Mouse (Mus musculus) myocyte (in vitro differentiated cells): ENCODE measurements around the gene Ddx55. TPM values are rescaled to one million over a fixed set of nuclear protein-coding genes. Genes with fewer than 3 reads are reported as not detected.

Source experiments
- H3K27me3 ChIP-seq: one replicate; pipeline ENCODE4 v1.6.1; 2011; ENCODE audit not compliant: control insufficient read depth, insufficient read depth, insufficient read length
- H3K36me3 ChIP-seq: one replicate; pipeline ENCODE4 v1.6.1; 2011; ENCODE audit not compliant: control insufficient read depth, insufficient read depth
- H3K4me2 ChIP-seq: one replicate; pipeline ENCODE4 v1.6.1; 2011; ENCODE audit warnings: low read depth, control low read depth
- H3K4me3 ChIP-seq: one replicate; pipeline ENCODE4 v1.5.1; 2011; ENCODE audit warnings: mild to moderate bottlenecking, control low read depth, moderate library complexity
- H3K79me2 ChIP-seq: one replicate; pipeline ENCODE4 v1.6.1; 2011; ENCODE audit not compliant: control insufficient read depth, insufficient read depth
- H3ac ChIP-seq: one replicate; pipeline ENCODE4 v1.6.1; 2011; ENCODE audit not compliant: control insufficient read depth, insufficient read length
- CEBPB ChIP-seq: IDR thresholded peaks from 2 replicates; pipeline ENCODE4 v1.6.1; 2011; ENCODE audit warnings: mild to moderate bottlenecking, moderate library complexity; ENCODE audit not compliant: poor library complexity, insufficient read depth, severe bottlenecking
- E2F4 ChIP-seq: IDR thresholded peaks from one replicate; pipeline ENCODE4 v1.6.1; 2011; ENCODE audit warnings: mild to moderate bottlenecking, control low read depth, moderate library complexity; ENCODE audit not compliant: insufficient read depth
- MAX ChIP-seq: IDR thresholded peaks from one replicate; pipeline ENCODE4 v1.6.1; 2011; ENCODE audit warnings: low read depth, mild to moderate bottlenecking, control low read depth
- MYOD1 ChIP-seq, 3 experiments: IDR thresholded peaks; one replicate each; pipeline ENCODE4 v1.6.1; 2011; ENCODE audit warnings: control low read depth in 2 of 3, low read depth in 2 of 3, mild to moderate bottlenecking in 2 of 3, moderate library complexity in 1 of 3; ENCODE audit not compliant: insufficient read length in 2 of 3, control insufficient read depth in 1 of 3
- MYOG ChIP-seq, 3 experiments: IDR thresholded peaks; one replicate each; pipeline ENCODE4 v1.6.1; 2011; ENCODE audit warnings: control low read depth in 2 of 3, low read depth in 2 of 3, mild to moderate bottlenecking in 2 of 3; ENCODE audit not compliant: insufficient read length in 2 of 3, control insufficient read depth in 1 of 3, insufficient read depth in 1 of 3
- POLR2A ChIP-seq: IDR thresholded peaks from one replicate; pipeline ENCODE4 v1.6.1; 2011; ENCODE audit warnings: low read depth, mild to moderate bottlenecking, control low read depth, moderate library complexity; ENCODE audit not compliant: insufficient read length
- POLR2AphosphoS2 ChIP-seq: IDR thresholded peaks from one replicate; pipeline ENCODE4 v1.6.1; 2011; ENCODE audit warnings: low read depth, control low read depth; ENCODE audit not compliant: insufficient read length
- REST ChIP-seq: IDR thresholded peaks from one replicate; pipeline ENCODE4 v1.6.1; 2011; ENCODE audit warnings: mild to moderate bottlenecking, control low read depth, moderate library complexity; ENCODE audit not compliant: insufficient read depth, insufficient read length
- SRF ChIP-seq: IDR thresholded peaks from one replicate; pipeline ENCODE4 v1.6.1; 2011; ENCODE audit warnings: low read depth; ENCODE audit not compliant: control insufficient read depth, insufficient read length
- TCF12 ChIP-seq: IDR thresholded peaks from one replicate; pipeline ENCODE4 v1.6.1; 2011; ENCODE audit warnings: mild to moderate bottlenecking, control low read depth; ENCODE audit not compliant: poor library complexity, insufficient read depth, severe bottlenecking
- TCF3 ChIP-seq: IDR thresholded peaks from one replicate; pipeline ENCODE4 v1.6.1; 2011; ENCODE audit warnings: low read depth, control low read depth; ENCODE audit not compliant: insufficient read length
- USF1 ChIP-seq: IDR thresholded peaks from one replicate; pipeline ENCODE4 v1.6.1; 2011; ENCODE audit warnings: low read depth, mild to moderate bottlenecking, control low read depth, moderate library complexity
- polyA plus RNA-seq: library from polyadenylated mRNA; unstranded; fragments of >200 nt; fragmentation: generic; extraction: Trizol; gene quantifications from one replicate; pipeline ENCODE4 v1.2.1, GENCODE M21; 2012; ENCODE audit warnings: missing spikeins

The Ddx55 gene
- polyA plus RNA-seq, 1 experiment: 5.3 TPM

GRCm38 (mm10) chr5:124536776-124537175, 15.9 kb upstream of the Ddx55 start:
- H3K4me3 ChIP-seq: no peak overlapping the region
- H3K4me2 ChIP-seq: no peak overlapping the region
- no peak overlapping the region for H3ac ChIP-seq
- no peaks in the 10 kb centered on the region for H3K36me3 ChIP-seq
- H3K79me2 ChIP-seq: peaks cover 9% of the 10 kb centered on the region
- no peaks in the 10 kb centered on the region for H3K27me3 ChIP-seq
- TF ChIP-seq MYOG (IDR thresholded peaks at IDR 0.05; ENCODE audit: control insufficient read depth in 1 of 3, insufficient read depth in 1 of 3, insufficient read length in 2 of 3, low read depth in 2 of 3) (no peak), E2F4 (no peak), POLR2A (no peak), MAX (no peak), TCF3 (no peak), SRF (no peak), TCF12 (no peak), POLR2AphosphoS2 (no peak), USF1 (no peak), REST (no peak), MYOD1 (IDR thresholded peaks at IDR 0.05; ENCODE audit: control insufficient read depth in 1 of 3, insufficient read length in 2 of 3, low read depth in 2 of 3) (no peak), CEBPB (no peak)

- Histone ChIP-seq H3K27me3 (no peaks in the 10 kb centered on the region), H3K4me3 (peak overlapping the region; percentile 52), H3K4me2 (no peak overlapping the region), H3K36me3 (peaks cover 7% of the 10 kb centered on the region), H3ac (no peak overlapping the region), H3K79me2 (peaks cover 32% of the 10 kb centered on the region)
- TF ChIP-seq MYOG (IDR thresholded peaks at IDR 0.05; ENCODE audit: control insufficient read depth in 1 of 3, insufficient read depth in 1 of 3, insufficient read length in 2 of 3, low read depth in 2 of 3) (no peak), E2F4 (no peak), TCF12 (no peak), POLR2AphosphoS2 (no peak), MAX (no peak), CEBPB (no peak)
Measured at GRCm38 (mm10) chr5:124538813-124539792, 13.6 kb upstream of the Ddx55 start.

- TF ChIP-seq SRF (no peak), USF1 (no peak), MAX (no peak), MYOD1 (IDR thresholded peaks at IDR 0.05; ENCODE audit: control insufficient read depth in 1 of 3, insufficient read length in 2 of 3, low read depth in 2 of 3) (no peak), TCF3 (no peak), CEBPB (no peak), E2F4 (no peak), POLR2AphosphoS2 (no peak), POLR2A (no peak), REST (no peak), MYOG (IDR thresholded peaks at IDR 0.05; ENCODE audit: control insufficient read depth in 1 of 3, insufficient read depth in 1 of 3, insufficient read length in 2 of 3, low read depth in 2 of 3) (no peak), TCF12 (no peak)
- Histone ChIP-seq H3K36me3 (peaks cover 15% of the 10 kb centered on the region), H3K4me3 (peak overlapping the region; percentile 52), H3K27me3 (no peaks in the 10 kb centered on the region), H3K4me2 (peak overlapping the region; percentile 72), H3K79me2 (peaks cover 41% of the 10 kb centered on the region), H3ac (no peak overlapping the region)
Measured at GRCm38 (mm10) chr5:124539905-124540304, 12.8 kb upstream of the Ddx55 start.

- Histone ChIP-seq H3K4me2 (peak within 1 kb of the TSS; percentile 91), H3K36me3 (peaks cover 20% of the 10 kb centered on the region), H3ac (peak within 1 kb of the TSS; percentile 99), H3K4me3 (peak within 1 kb of the TSS; percentile 52), H3K79me2 (peaks cover 45% of the 10 kb centered on the region), H3K27me3 (no peaks in the 10 kb centered on the region)
- TF ChIP-seq USF1: peak; percentile 96
- peak; percentile 70 for TF ChIP-seq MAX
- TF ChIP-seq CEBPB: no peak
Measured at GRCm38 (mm10) chr5:124540383-124540786, 12.3 kb upstream of the Ddx55 start, which contains the start of gene Tmed2. Gene Tmed2, plus strand, starts transcription at chr5:124540695.
